Mouse (Mus musculus) stomach, postnatal 0 days (tissue): Measurements from ENCODE around the gene Lrp3.

Source experiments
- CTCF ChIP-seq: IDR thresholded peaks from 2 replicates; pipeline ENCODE4 v1.5.1; 2016; ENCODE audit warnings: antibody characterized with exemption, low read depth, mild to moderate bottlenecking, moderate library complexity
- EP300 ChIP-seq: optimal IDR thresholded peaks from 2 replicates; pipeline ENCODE3; 2016; ENCODE audit warnings: antibody characterized with exemption

DNA sequence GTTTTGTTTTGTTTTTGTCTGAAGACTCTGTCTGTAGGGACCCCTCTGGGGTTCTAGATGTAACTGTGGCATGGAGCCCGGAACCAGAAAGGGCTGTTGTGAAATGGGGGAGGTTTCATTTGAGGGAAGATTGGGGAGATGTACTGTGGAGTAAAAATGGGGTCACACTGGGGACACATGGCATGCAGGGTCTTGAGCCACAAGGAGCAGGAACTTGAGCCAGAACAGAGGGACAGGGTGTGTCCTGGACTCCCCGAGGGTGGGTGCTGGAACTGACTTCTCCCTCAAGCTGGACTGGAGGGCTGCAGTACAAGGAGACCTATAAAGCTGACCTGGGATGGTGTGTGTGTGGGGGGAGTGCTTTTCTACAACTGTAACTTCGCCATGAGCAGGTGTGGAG, 57.8 kb downstream of the Lrp3 start:
- TF ChIP-seq EP300 (no peak), CTCF (no peak)
